9 mouse cellular contexts compared by ENCODE assay signal in the genomic region with DNA sequence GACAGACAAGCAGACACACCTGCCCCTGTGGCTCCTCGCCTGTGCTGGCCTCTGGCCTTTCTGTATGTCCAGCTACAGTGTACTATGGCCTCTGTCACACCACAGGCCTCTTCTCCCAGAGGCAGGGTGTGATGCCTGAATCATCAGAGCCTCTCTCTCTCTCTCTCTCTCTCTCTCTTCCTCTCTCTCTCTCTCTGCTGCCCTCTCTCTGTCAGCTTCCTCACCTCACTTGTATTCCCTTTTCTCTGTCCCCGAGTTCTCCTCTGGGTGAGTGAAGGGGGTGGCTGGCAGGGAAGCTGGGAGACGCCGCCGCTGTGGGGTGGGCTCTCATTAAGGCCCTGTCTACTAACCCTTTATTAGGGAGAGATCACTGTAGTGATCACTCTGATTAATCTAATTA. TPM values are rescaled to one million over a fixed set of nuclear protein-coding genes. Genes with fewer than 3 reads are reported as not detected.
DNase-seq lines count a peak whose midpoint lies in the region; ATAC-seq and TF ChIP-seq lines count a peak whose summit lies in the region.
"Had no signal": no experiment of that assay in that cellular context is flagged by ENCODE, and none has a peak within 500 bp of the region (broad histone marks: within the 10 kb centered on the region; RNA-seq: fewer than 3 reads in every experiment).

No protein-coding gene starts in this region.

- TF ChIP-seq CTCF in lung, postnatal 0 days (IDR thresholded peaks at IDR 0.05), result peak; percentile 31
- peak; percentile 74 for TF ChIP-seq CTCF in hindbrain, postnatal 0 days (IDR thresholded peaks at IDR 0.05; ENCODE audit: low read depth)
- peak; percentile 65 for TF ChIP-seq CTCF in stomach, postnatal 0 days (IDR thresholded peaks at IDR 0.05; ENCODE audit: low read depth)

- no peaks in the 10 kb centered on the region for H3K9me3 ChIP-seq in lung, postnatal 0 days (ENCODE audit: low read length)
- H3K9me3 ChIP-seq in hindbrain, postnatal 0 days (ENCODE audit: low read length), result no peaks in the 10 kb centered on the region
- H3K9me3 ChIP-seq in stomach, postnatal 0 days (ENCODE audit: control insufficient read depth, low read length), result no peaks in the 10 kb centered on the region

- no peaks in the 10 kb centered on the region for H3K4me1 ChIP-seq in lung, postnatal 0 days (ENCODE audit: insufficient read depth, low read depth, low read length)
- H3K4me1 ChIP-seq in hindbrain, postnatal 0 days (ENCODE audit: insufficient read depth, low read length), result peaks cover 40% of the 10 kb centered on the region
- peaks cover 2% of the 10 kb centered on the region; the same call in 1 of the 2 replicates for H3K4me1 ChIP-seq in stomach, postnatal 0 days (replicated peaks; ENCODE audit: control insufficient read depth, insufficient read depth)

- H3K36me3 ChIP-seq in lung, postnatal 0 days (ENCODE audit: insufficient read depth, low read length), result no peaks in the 10 kb centered on the region
- peaks cover 8% of the 10 kb centered on the region for H3K36me3 ChIP-seq in hindbrain, postnatal 0 days (ENCODE audit: insufficient read depth, low read length)
- H3K36me3 ChIP-seq in stomach, postnatal 0 days (ENCODE audit: control insufficient read depth, insufficient read depth, low read length), result no peaks in the 10 kb centered on the region

- no peak overlapping the region for H3K9ac ChIP-seq in lung, postnatal 0 days (replicated peaks; ENCODE audit: low read depth)
- H3K9ac ChIP-seq in hindbrain, postnatal 0 days (replicated peaks; ENCODE audit: low read length), result peak overlapping the region; percentile 81; the same call in 1 of the 2 replicates
- no peak overlapping the region for H3K9ac ChIP-seq in stomach, postnatal 0 days (ENCODE audit: low read length)

- H3K27me3 ChIP-seq in lung, postnatal 0 days (replicated peaks; ENCODE audit: insufficient read depth, low read length), result no peaks in the 10 kb centered on the region
- no peaks in the 10 kb centered on the region for H3K27me3 ChIP-seq in hindbrain, postnatal 0 days (ENCODE audit: insufficient read depth, low read length)
- no peaks in the 10 kb centered on the region for H3K27me3 ChIP-seq in stomach, postnatal 0 days (ENCODE audit: control insufficient read depth, insufficient read depth, low read length)

- WGBS in lung, postnatal 0 days, result 59% methylated on average over 5 of the region's 5 CpGs
- WGBS in hindbrain, postnatal 0 days, result 18% methylated on average over 5 of the region's 5 CpGs
- whole genome bisulfite sequencing in stomach, postnatal 0 days, result 48% methylated on average over 5 of the region's 5 CpGs

- no peak overlapping the region for H3K27ac ChIP-seq in lung, postnatal 0 days (ENCODE audit: low read length)
- peak overlapping the region; percentile 83; the same call in 1 of the 2 replicates for H3K27ac ChIP-seq in hindbrain, postnatal 0 days
- no peak overlapping the region; the same call in 1 of the 2 replicates for H3K27ac ChIP-seq in stomach, postnatal 0 days (replicated peaks)

- H3K4me3 ChIP-seq in lung, postnatal 0 days (ENCODE audit: low read depth, low read length), result no peak overlapping the region
- H3K4me3 ChIP-seq in hindbrain, postnatal 0 days (ENCODE audit: low read length), result peak overlapping the region; percentile 67; the same call in 1 of the 2 replicates
- no peak overlapping the region for H3K4me3 ChIP-seq in stomach, postnatal 0 days (ENCODE audit: low read depth, low read length)

- DNase-seq in adrenal gland, adult 2 months, result peak; percentile 23
- no peak for DNase-seq in adrenal gland, postnatal 10 days
- DNase-seq in lung, postnatal 0 days (ENCODE audit: low spot score), result no peak
- DNase-seq in lung, postnatal 25 days (ENCODE audit: low spot score), result no peak
- DNase-seq in hindbrain, postnatal 0 days (ENCODE audit: low spot score), result peak; percentile 59
- peak; percentile 30 for DNase-seq in stomach, postnatal 0 days (ENCODE audit: low spot score)
- no peak for DNase-seq in c-Kit-positive CD71-positive TER-119-positive erythroid progenitor cells, embryonic 14.5 days (ENCODE audit: low spot score)
- no peak for DNase-seq in heart, postnatal 4 days
- DNase-seq: lung, postnatal 14 days had no signal

- no peak for TF ChIP-seq EP300 in lung, postnatal 0 days (IDR thresholded peaks at IDR 0.05)
- no peak for TF ChIP-seq EP300 in stomach, postnatal 0 days (optimal IDR thresholded peaks at IDR 0.05)

- no peak for ATAC-seq in lung, postnatal 0 days
- no peak for ATAC-seq in hindbrain, postnatal 0 days
- no peak; the same call in 1 of the 2 replicates for ATAC-seq in stomach, postnatal 0 days (ENCODE audit: low FRiP score, low TSS enrichment)

- no peak overlapping the region for H3K4me2 ChIP-seq in lung, postnatal 0 days (replicated peaks; ENCODE audit: low read depth, low read length)
- H3K4me2 ChIP-seq in hindbrain, postnatal 0 days (ENCODE audit: low read depth, low read length), result peak overlapping the region; percentile 72
- H3K4me2 ChIP-seq in stomach, postnatal 0 days (replicated peaks; ENCODE audit: low read depth), result no peak overlapping the region

RNA-seq across cellular contexts. Expression of gene Nyap1, which starts 2.9 kb away (rescaled TPM):
- 1 to 10 TPM; 2.2 to 6.0 TPM for total RNA-seq in adrenal gland, adult 2 months (2021)
- 7.3 and 8.9 TPM in 2 replicates for polyA plus RNA-seq in adrenal gland, adult 2 months (2012; rRNA removed)
- 1 to 10 TPM; 4.9 to 6.5 TPM for total RNA-seq in adrenal gland, postnatal 10 days (2021)
- polyA plus RNA-seq in lung, postnatal 0 days (2015; fragmentation: Nextera tagmentation; extraction: Ambion mirVana), result 0.51 and 0.65 TPM in 2 replicates
- 192 and 215 TPM in 2 replicates for total RNA-seq in hindbrain, postnatal 0 days (2014; rRNA removed)
- 30.0 and 33.2 TPM in 2 replicates for polyA plus RNA-seq in hindbrain, postnatal 0 days (2015; fragmentation: Nextera tagmentation; extraction: Ambion mirVana)
- 1.0 TPM in 2 replicates for polyA plus RNA-seq in stomach, postnatal 0 days (2015; fragmentation: Nextera tagmentation; extraction: Ambion mirVana)
- 1 to 10 TPM; 3.1 to 3.3 TPM for total RNA-seq in heart, postnatal 4 days (2021)

RNA-seq across cellular contexts. Expression of gene Tsc22d4, which starts 7.0 kb away (rescaled TPM):
- 10 to 100 TPM; 82.9 to 89.9 TPM for total RNA-seq in adrenal gland, adult 2 months (2021)
- 123 and 136 TPM in 2 replicates for polyA plus RNA-seq in adrenal gland, adult 2 months (2012; rRNA removed)
- 100 to 1,000 TPM in 1 of 2 experiments, 10 to 100 TPM in 1; 88.3 to 101 TPM for total RNA-seq in adrenal gland, postnatal 10 days (2021)
- polyA plus RNA-seq in lung, postnatal 0 days (2015; fragmentation: Nextera tagmentation; extraction: Ambion mirVana), result 119 and 129 TPM in 2 replicates
- 383 and 444 TPM in 2 replicates for total RNA-seq in hindbrain, postnatal 0 days (2014; rRNA removed)
- polyA plus RNA-seq in hindbrain, postnatal 0 days (2015; fragmentation: Nextera tagmentation; extraction: Ambion mirVana), result 251 and 270 TPM in 2 replicates
- polyA plus RNA-seq in stomach, postnatal 0 days (2015; fragmentation: Nextera tagmentation; extraction: Ambion mirVana), result 100 and 110 TPM in 2 replicates
- 100 to 1,000 TPM; 230 to 231 TPM for total RNA-seq in heart, postnatal 4 days (2021)

RNA-seq across cellular contexts. Expression of gene Ppp1r35, which starts 40.1 kb away (rescaled TPM):
- total RNA-seq in adrenal gland, adult 2 months (2021), result 10 to 100 TPM; 16.1 to 40.1 TPM
- polyA plus RNA-seq in adrenal gland, adult 2 months (2012; rRNA removed), result 61.5 and 83.6 TPM in 2 replicates
- 10 to 100 TPM; 21.6 to 23.1 TPM for total RNA-seq in adrenal gland, postnatal 10 days (2021)
- 28.8 and 29.8 TPM in 2 replicates for polyA plus RNA-seq in lung, postnatal 0 days (2015; fragmentation: Nextera tagmentation; extraction: Ambion mirVana)
- 52.8 and 67.0 TPM in 2 replicates for total RNA-seq in hindbrain, postnatal 0 days (2014; rRNA removed)
- polyA plus RNA-seq in hindbrain, postnatal 0 days (2015; fragmentation: Nextera tagmentation; extraction: Ambion mirVana), result 35.5 and 37.1 TPM in 2 replicates
- polyA plus RNA-seq in stomach, postnatal 0 days (2015; fragmentation: Nextera tagmentation; extraction: Ambion mirVana), result 16.8 and 17.2 TPM in 2 replicates
- 10 to 100 TPM; 16.5 to 17.1 TPM for total RNA-seq in heart, postnatal 4 days (2021)

RNA-seq across cellular contexts. Expression of gene Mepce, which starts 48.9 kb away (rescaled TPM):
- 10 to 100 TPM; 43.9 to 46.4 TPM for total RNA-seq in adrenal gland, adult 2 months (2021)
- polyA plus RNA-seq in adrenal gland, adult 2 months (2012; rRNA removed), result 29.9 and 35.4 TPM in 2 replicates
- total RNA-seq in adrenal gland, postnatal 10 days (2021), result 10 to 100 TPM; 43.5 to 47.9 TPM
- polyA plus RNA-seq in lung, postnatal 0 days (2015; fragmentation: Nextera tagmentation; extraction: Ambion mirVana), result 12.2 and 13.7 TPM in 2 replicates
- 40.3 and 49.2 TPM in 2 replicates for total RNA-seq in hindbrain, postnatal 0 days (2014; rRNA removed)
- 16.8 and 17.1 TPM in 2 replicates for polyA plus RNA-seq in hindbrain, postnatal 0 days (2015; fragmentation: Nextera tagmentation; extraction: Ambion mirVana)
- 5.8 and 6.8 TPM in 2 replicates for polyA plus RNA-seq in stomach, postnatal 0 days (2015; fragmentation: Nextera tagmentation; extraction: Ambion mirVana)
- 10 to 100 TPM; 29.0 to 40.3 TPM for total RNA-seq in heart, postnatal 4 days (2021)

RNA-seq across cellular contexts. Expression of gene Zcwpw1, which starts 49.1 kb away (rescaled TPM):
- total RNA-seq in adrenal gland, adult 2 months (2021), result 1 to 10 TPM; 2.0 to 2.2 TPM
- 0.38 and 0.56 TPM in 2 replicates for polyA plus RNA-seq in adrenal gland, adult 2 months (2012; rRNA removed)
- 1 to 10 TPM; 5.9 to 6.7 TPM for total RNA-seq in adrenal gland, postnatal 10 days (2021)
- polyA plus RNA-seq in lung, postnatal 0 days (2015; fragmentation: Nextera tagmentation; extraction: Ambion mirVana), result 2.4 and 4.3 TPM in 2 replicates
- 3.8 and 4.9 TPM in 2 replicates for total RNA-seq in hindbrain, postnatal 0 days (2014; rRNA removed)
- 11.4 TPM in 2 replicates for polyA plus RNA-seq in hindbrain, postnatal 0 days (2015; fragmentation: Nextera tagmentation; extraction: Ambion mirVana)
- 2.6 and 2.7 TPM in 2 replicates for polyA plus RNA-seq in stomach, postnatal 0 days (2015; fragmentation: Nextera tagmentation; extraction: Ambion mirVana)
- total RNA-seq in heart, postnatal 4 days (2021), result 1 to 10 TPM; 2.4 to 3.2 TPM

Comparison
In these comparisons a context has a peak if more than half of its experiments do, and no peak if none do; other contexts are left out.
1. DNase-seq: peak in adrenal gland, adult 2 months (single experiment), hindbrain, postnatal 0 days (single experiment) and stomach, postnatal 0 days (single experiment); none in adrenal gland, postnatal 10 days (single experiment), lung, postnatal 0 days (single experiment), lung, postnatal 25 days (single experiment), c-Kit-positive CD71-positive TER-119-positive erythroid progenitor cells, embryonic 14.5 days (single experiment) and heart, postnatal 4 days (single experiment).
2. RNA of gene Nyap1, which starts 2.9 kb away (total RNA-seq): 192 to 215 TPM in hindbrain, postnatal 0 days; 4.9 to 6.5 TPM in adrenal gland, postnatal 10 days, 2.2 to 6.0 TPM in adrenal gland, adult 2 months and 3.1 to 3.3 TPM in heart, postnatal 4 days; every median in the first group is over 10 times any median in the second.
3. Peak in every context shown above with its lines, with median percentiles within 50 percentile points of each other: CTCF ChIP-seq.